Mouse (Mus musculus): ENCODE results near the gene Hist1h2bg. TPM values are rescaled to one million over a fixed set of nuclear protein-coding genes. Genes with fewer than 3 reads are reported as not detected.

The Hist1h2bg gene
- polyA plus RNA-seq, 1 experiment from 2014 or later, result 8.8 TPM

Small RNAs within 50 kb of the gene (microRNA-seq; reads per million reads assigned to microRNA genes)
- not detected for gene Gm44297
- not detected for gene Gm44359
- gene Gm44394, result not detected

Other genes starting within 250 kb of the Hist1h2bg start
- 51.9 and 57.7 TPM in 2 replicates for gene Zfp322a, start 202.2 kb upstream of the Hist1h2bg start, polyA plus RNA-seq (2016; fragmentation: Nextera tagmentation; extraction: Ambion mirVana)
- 11.4 TPM in 2 replicates for gene Abt1, start 147.5 kb upstream of the Hist1h2bg start, polyA plus RNA-seq (2016; fragmentation: Nextera tagmentation; extraction: Ambion mirVana)
- not detected in 2 replicates for gene Btn1a1, start 105.5 kb upstream of the Hist1h2bg start, polyA plus RNA-seq (2016; fragmentation: Nextera tagmentation; extraction: Ambion mirVana)
- gene Btn2a2, start 82.5 kb upstream of the Hist1h2bg start, polyA plus RNA-seq (2016; fragmentation: Nextera tagmentation; extraction: Ambion mirVana), result 0.23 and 0.31 TPM in 2 replicates
- 4.6 and 6.6 TPM in 2 replicates for gene Hist1h4h, start 40.3 kb upstream of the Hist1h2bg start, polyA plus RNA-seq (2016; fragmentation: Nextera tagmentation; extraction: Ambion mirVana)
- gene Hist1h2af, start 37.5 kb upstream of the Hist1h2bg start, polyA plus RNA-seq (2016; fragmentation: Nextera tagmentation; extraction: Ambion mirVana), result 2.7 and 5.6 TPM in 2 replicates
- gene Hist1h3g, start 36.0 kb upstream of the Hist1h2bg start, polyA plus RNA-seq (2016; fragmentation: Nextera tagmentation; extraction: Ambion mirVana), result 3.0 and 5.4 TPM in 2 replicates
- gene Hist1h2bh, start 28.0 kb upstream of the Hist1h2bg start, polyA plus RNA-seq (2016; fragmentation: Nextera tagmentation; extraction: Ambion mirVana), result 0.63 TPM in 2 replicates
- 0.60 and 0.63 TPM in 2 replicates for gene Hist1h3f, start 27.3 kb upstream of the Hist1h2bg start, polyA plus RNA-seq (2016; fragmentation: Nextera tagmentation; extraction: Ambion mirVana)
- gene Hist1h4f, start 19.7 kb upstream of the Hist1h2bg start, polyA plus RNA-seq (2016; fragmentation: Nextera tagmentation; extraction: Ambion mirVana), result 0.79 and 1.00 TPM in 2 replicates
- 0.30 and 0.37 TPM in 2 replicates for gene Hist1h1d, start 18.1 kb upstream of the Hist1h2bg start, polyA plus RNA-seq (2016; fragmentation: Nextera tagmentation; extraction: Ambion mirVana)
- 5.1 and 7.4 TPM in 2 replicates for gene Hist1h3e, start 9.0 kb upstream of the Hist1h2bg start, polyA plus RNA-seq (2016; fragmentation: Nextera tagmentation; extraction: Ambion mirVana)
- gene Hist1h2ae, start 176 bp upstream of the Hist1h2bg start, polyA plus RNA-seq (2016; fragmentation: Nextera tagmentation; extraction: Ambion mirVana), result 52.5 and 96.7 TPM in 2 replicates
- gene Hist1h2bf, start 2.8 kb downstream of the Hist1h2bg start, polyA plus RNA-seq (2016; fragmentation: Nextera tagmentation; extraction: Ambion mirVana), result 3.4 and 6.6 TPM in 2 replicates
- gene Hist1h2ad, start 3.0 kb downstream of the Hist1h2bg start, polyA plus RNA-seq (2016; fragmentation: Nextera tagmentation; extraction: Ambion mirVana), result 0.86 and 2.8 TPM in 2 replicates
- 3.8 and 4.9 TPM in 2 replicates for gene Hist1h3d, start 4.4 kb downstream of the Hist1h2bg start, polyA plus RNA-seq (2016; fragmentation: Nextera tagmentation; extraction: Ambion mirVana)
- gene Hist1h4d, start 10.2 kb downstream of the Hist1h2bg start, polyA plus RNA-seq (2016; fragmentation: Nextera tagmentation; extraction: Ambion mirVana), result 65.8 and 97.5 TPM in 2 replicates
- gene Hist1h2be, start 49.7 kb downstream of the Hist1h2bg start, polyA plus RNA-seq (2016; fragmentation: Nextera tagmentation; extraction: Ambion mirVana), result 1.9 and 2.1 TPM in 2 replicates
- 12.8 and 20.3 TPM in 2 replicates for gene Hist1h1e, start 51.2 kb downstream of the Hist1h2bg start, polyA plus RNA-seq (2016; fragmentation: Nextera tagmentation; extraction: Ambion mirVana)
- 0.66 and 0.74 TPM in 2 replicates for gene Hist1h2ac, start 112.6 kb downstream of the Hist1h2bg start, polyA plus RNA-seq (2016; fragmentation: Nextera tagmentation; extraction: Ambion mirVana)
- 28.0 and 29.4 TPM in 2 replicates for gene Hist1h2bc, start 112.8 kb downstream of the Hist1h2bg start, polyA plus RNA-seq (2016; fragmentation: Nextera tagmentation; extraction: Ambion mirVana)
- 0.23 TPM in 1 of 2 replicates, not detected in the other for gene Hist1h1t, start 124.4 kb downstream of the Hist1h2bg start, polyA plus RNA-seq (2016; fragmentation: Nextera tagmentation; extraction: Ambion mirVana)
- gene Hist1h4c, start 127.1 kb downstream of the Hist1h2bg start, polyA plus RNA-seq (2016; fragmentation: Nextera tagmentation; extraction: Ambion mirVana), result 5.1 and 7.8 TPM in 2 replicates
- gene Hfe, start 139.5 kb downstream of the Hist1h2bg start, polyA plus RNA-seq (2016; fragmentation: Nextera tagmentation; extraction: Ambion mirVana), result 3.9 TPM in 2 replicates
- gene Hist1h1c, start 167.4 kb downstream of the Hist1h2bg start, polyA plus RNA-seq (2016; fragmentation: Nextera tagmentation; extraction: Ambion mirVana), result 13.3 and 13.6 TPM in 2 replicates
- 6.8 and 7.4 TPM in 2 replicates for gene Hist1h3c, start 174.2 kb downstream of the Hist1h2bg start, polyA plus RNA-seq (2016; fragmentation: Nextera tagmentation; extraction: Ambion mirVana)
- 1.3 and 1.7 TPM in 2 replicates for gene Hist1h2bb, start 175.3 kb downstream of the Hist1h2bg start, polyA plus RNA-seq (2016; fragmentation: Nextera tagmentation; extraction: Ambion mirVana)
- gene Hist1h2ab, start 179.7 kb downstream of the Hist1h2bg start, polyA plus RNA-seq (2016; fragmentation: Nextera tagmentation; extraction: Ambion mirVana), result 28.5 and 44.2 TPM in 2 replicates
- gene Hist1h3b, start 180.9 kb downstream of the Hist1h2bg start, polyA plus RNA-seq (2016; fragmentation: Nextera tagmentation; extraction: Ambion mirVana), result 5.8 and 10.0 TPM in 2 replicates
- 4.5 and 6.1 TPM in 2 replicates for gene Hist1h4b, start 185.6 kb downstream of the Hist1h2bg start, polyA plus RNA-seq (2016; fragmentation: Nextera tagmentation; extraction: Ambion mirVana)
- gene Hist1h4a, start 189.8 kb downstream of the Hist1h2bg start, polyA plus RNA-seq (2016; fragmentation: Nextera tagmentation; extraction: Ambion mirVana), result 1.0 TPM in 1 of 2 replicates, not detected in the other
- gene Hist1h3a, start 191.0 kb downstream of the Hist1h2bg start, polyA plus RNA-seq (2016; fragmentation: Nextera tagmentation; extraction: Ambion mirVana), result 3.5 and 3.6 TPM in 2 replicates
- 1.5 and 3.0 TPM in 2 replicates for gene Hist1h1a, start 192.3 kb downstream of the Hist1h2bg start, polyA plus RNA-seq (2016; fragmentation: Nextera tagmentation; extraction: Ambion mirVana)
- gene Trim38, start 198.5 kb downstream of the Hist1h2bg start, polyA plus RNA-seq (2016; fragmentation: Nextera tagmentation; extraction: Ambion mirVana), result not detected in 2 replicates
- gene Slc17a2, start 235.6 kb downstream of the Hist1h2bg start, polyA plus RNA-seq (2016; fragmentation: Nextera tagmentation; extraction: Ambion mirVana), result not detected in 2 replicates